Mouse (Mus musculus): ENCODE results near the gene Epc2. TPM values are rescaled to one million over a fixed set of nuclear protein-coding genes. Genes with fewer than 3 reads are reported as not detected.

The Epc2 gene
- polyA plus RNA-seq, 1 experiment from 2014 or later: 10.6 TPM

GRCm38 (mm10) chr2:49539745-49540144 is 88.5 kb downstream of the Epc2 start:
- no peak for ATAC-seq (ENCODE audit: insufficient number of reproducible peaks, insufficient read depth, low FRiP score, low TSS enrichment)
- 83% methylated on average over 2 of the region's 2 CpGs for WGBS
- peaks cover 12% of the 10 kb centered on the region for H3K36me3 ChIP-seq
- no peak overlapping the region for H3K4me3 ChIP-seq
- H3K4me2 ChIP-seq (replicated peaks): no peak overlapping the region
- no peak overlapping the region for H3K9ac ChIP-seq
- H3K27me3 ChIP-seq: no peaks in the 10 kb centered on the region
- H3K9me3 ChIP-seq: no peaks in the 10 kb centered on the region
- no peak overlapping the region for H3K27ac ChIP-seq
- no peaks in the 10 kb centered on the region for H3K4me1 ChIP-seq

DNA sequence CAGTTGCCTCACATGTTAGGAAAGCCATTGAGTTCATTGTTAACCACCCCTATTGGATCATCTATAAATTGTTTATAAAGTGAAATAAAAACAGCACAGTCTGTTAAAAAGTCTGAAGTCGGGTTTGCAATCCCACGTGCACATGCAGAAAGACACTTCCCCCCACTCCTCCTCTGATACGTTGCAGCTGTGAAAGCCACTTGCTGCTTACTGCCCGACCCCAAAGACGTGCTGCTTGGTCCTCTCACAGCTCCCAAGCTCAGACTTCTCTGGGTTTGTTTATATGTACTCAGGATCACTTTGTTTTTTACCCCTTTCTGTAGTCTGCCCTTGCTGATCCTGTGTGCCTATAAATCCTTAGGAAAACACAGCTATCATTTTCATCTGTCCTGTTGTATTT is 96.5 kb downstream of the Epc2 start:
- Histone ChIP-seq H3K27me3 (no peaks in the 10 kb centered on the region), H3K4me2 (replicated peaks) (no peak overlapping the region), H3K4me1 (no peaks in the 10 kb centered on the region), H3K9me3 (no peaks in the 10 kb centered on the region), H3K9ac (no peak overlapping the region), H3K4me3 (no peak overlapping the region), H3K36me3 (peaks cover 21% of the 10 kb centered on the region), H3K27ac (no peak overlapping the region)
- WGBS: 55% methylated on average over 5 of the region's 5 CpGs
- no peak for ATAC-seq (ENCODE audit: insufficient number of reproducible peaks, insufficient read depth, low FRiP score, low TSS enrichment)

DNA sequence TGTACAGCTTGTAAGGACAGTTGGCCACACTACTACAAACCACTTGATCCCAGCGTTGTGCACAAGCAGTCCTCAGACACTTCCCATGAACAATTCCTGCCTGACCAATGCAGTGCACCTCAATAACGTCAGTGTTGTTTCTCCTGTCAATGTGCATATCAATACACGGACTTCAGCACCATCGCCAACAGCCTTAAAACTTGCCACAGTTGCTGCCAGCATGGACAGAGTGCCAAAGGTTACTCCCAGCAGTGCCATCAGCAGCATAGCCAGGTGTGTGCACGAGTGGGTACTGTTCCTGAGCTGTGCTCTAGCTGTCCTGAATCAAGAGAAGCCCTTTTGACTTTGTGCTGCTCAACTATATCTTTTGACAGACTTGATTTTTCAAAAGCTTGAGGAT is 97.2 kb downstream of the Epc2 start:
- H3K27ac ChIP-seq: no peak overlapping the region
- 90% methylated on average over 5 of the region's 5 CpGs for WGBS
- H3K36me3 ChIP-seq: peaks cover 25% of the 10 kb centered on the region

DNA sequence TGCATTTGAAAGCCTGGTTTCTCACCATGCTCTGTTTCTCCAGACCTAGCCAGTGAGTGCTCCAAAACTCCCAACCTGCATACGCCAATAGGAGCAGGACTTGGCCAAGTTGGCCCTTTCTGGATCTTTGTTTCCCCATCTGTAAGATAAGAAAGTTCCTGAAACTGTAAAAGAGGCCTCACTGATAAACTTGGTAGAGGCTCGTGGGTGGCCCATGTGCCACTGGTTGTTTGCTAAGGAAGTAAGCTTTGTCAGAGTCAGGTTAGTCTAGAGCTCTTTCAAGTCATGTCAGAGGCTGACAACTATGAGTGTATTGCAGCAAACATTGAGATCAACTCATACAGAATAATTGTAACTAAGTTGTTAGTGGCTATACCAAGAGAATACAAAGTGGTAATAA is 101.8 kb downstream of the Epc2 start:
- ATAC-seq (ENCODE audit: insufficient number of reproducible peaks, insufficient read depth, low FRiP score, low TSS enrichment): no peak

More for the DNA sequence above, 97.2 kb downstream of the Epc2 start:
- no peak overlapping the region for H3K9ac ChIP-seq
- H3K4me2 ChIP-seq (replicated peaks): no peak overlapping the region
- ATAC-seq (ENCODE audit: insufficient number of reproducible peaks, insufficient read depth, low FRiP score, low TSS enrichment): no peak
- H3K9me3 ChIP-seq: no peaks in the 10 kb centered on the region
- no peaks in the 10 kb centered on the region for H3K27me3 ChIP-seq
- no peaks in the 10 kb centered on the region for H3K4me1 ChIP-seq
- no peak overlapping the region for H3K4me3 ChIP-seq

DNA sequence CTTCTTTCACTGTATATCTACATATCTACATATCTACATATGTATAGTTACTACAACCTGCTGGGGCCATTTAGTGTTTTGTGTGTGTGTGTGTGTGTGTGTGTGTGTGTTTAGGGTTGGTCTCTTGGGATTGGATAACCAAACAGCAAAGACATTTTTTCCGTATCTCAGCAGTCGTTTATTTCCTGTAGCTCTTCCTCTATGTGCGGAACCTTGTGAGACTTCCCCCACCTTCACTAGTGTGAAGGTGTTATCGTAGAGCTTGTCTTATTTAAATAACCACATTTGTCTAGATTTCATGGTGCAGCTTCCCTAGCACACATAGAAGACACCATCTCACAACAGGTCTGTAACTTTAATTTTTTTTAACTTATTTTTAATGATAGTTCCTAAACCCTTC is 106.1 kb downstream of the Epc2 start:
- Histone ChIP-seq H3K4me2 (replicated peaks) (no peak overlapping the region), H3K9me3 (no peaks in the 10 kb centered on the region), H3K4me3 (no peak overlapping the region), H3K9ac (no peak overlapping the region), H3K27ac (no peak overlapping the region), H3K27me3 (no peaks in the 10 kb centered on the region), H3K4me1 (no peaks in the 10 kb centered on the region), H3K36me3 (peaks cover 9% of the 10 kb centered on the region)
- ATAC-seq (ENCODE audit: insufficient number of reproducible peaks, insufficient read depth, low FRiP score, low TSS enrichment): no peak
- WGBS: 85% methylated on average over 4 of the region's 4 CpGs

More for the DNA sequence above, 101.8 kb downstream of the Epc2 start:
- H3K9me3 ChIP-seq: no peaks in the 10 kb centered on the region
- H3K4me1 ChIP-seq: no peaks in the 10 kb centered on the region
- no peak overlapping the region for H3K4me3 ChIP-seq
- no peak overlapping the region for H3K27ac ChIP-seq
- WGBS: 96% methylated on average over 2 of the region's 2 CpGs
- no peak overlapping the region for H3K4me2 ChIP-seq (replicated peaks)
- H3K36me3 ChIP-seq: peaks cover 14% of the 10 kb centered on the region
- no peak overlapping the region for H3K9ac ChIP-seq
- H3K27me3 ChIP-seq: no peaks in the 10 kb centered on the region

- no peak overlapping the region for H3K9ac ChIP-seq
- no peaks in the 10 kb centered on the region for H3K9me3 ChIP-seq
- H3K4me3 ChIP-seq: no peak overlapping the region
- H3K27ac ChIP-seq: no peak overlapping the region
- no peak for ATAC-seq (ENCODE audit: insufficient number of reproducible peaks, insufficient read depth, low FRiP score, low TSS enrichment)
- H3K4me2 ChIP-seq (replicated peaks): no peak overlapping the region
- 91% methylated on average over 3 of the region's 3 CpGs for WGBS
- no peaks in the 10 kb centered on the region for H3K27me3 ChIP-seq
- H3K4me1 ChIP-seq: no peaks in the 10 kb centered on the region
- H3K36me3 ChIP-seq: peaks cover 3% of the 10 kb centered on the region; the same call in 1 of the 2 replicates
Observed at GRCm38 (mm10) chr2:49558361-49558760, 107.1 kb downstream of the Epc2 start.

GRCm38 (mm10) chr2:49562688-49563350 is 111.5 kb downstream of the Epc2 start:
- no peak for ATAC-seq (ENCODE audit: insufficient number of reproducible peaks, insufficient read depth, low FRiP score, low TSS enrichment)
- no peak overlapping the region for H3K9ac ChIP-seq
- WGBS: 82% methylated on average over 10 of the region's 10 CpGs
- H3K27me3 ChIP-seq: no peaks in the 10 kb centered on the region
- H3K9me3 ChIP-seq: no peaks in the 10 kb centered on the region
- H3K27ac ChIP-seq: no peak overlapping the region
- H3K4me2 ChIP-seq (replicated peaks): no peak overlapping the region
- no peaks in the 10 kb centered on the region for H3K4me1 ChIP-seq
- H3K4me3 ChIP-seq: no peak overlapping the region
- H3K36me3 ChIP-seq: no peaks in the 10 kb centered on the region; the same call in 1 of the 2 replicates

GRCm38 (mm10) chr2:49569862-49570777 is 118.8 kb downstream of the Epc2 start:
- WGBS: 54% methylated on average over 16 of the region's 16 CpGs
- ATAC-seq (ENCODE audit: insufficient number of reproducible peaks, insufficient read depth, low FRiP score, low TSS enrichment): peak; percentile 53; the same call in 1 of the 2 replicates
- no peaks in the 10 kb centered on the region for H3K27me3 ChIP-seq
- H3K4me3 ChIP-seq: no peak overlapping the region
- no peaks in the 10 kb centered on the region for H3K9me3 ChIP-seq
- H3K4me2 ChIP-seq (replicated peaks): peak overlapping the region; percentile 14; the same call in 1 of the 2 replicates
- H3K4me1 ChIP-seq: peaks cover 33% of the 10 kb centered on the region
- no peak overlapping the region for H3K9ac ChIP-seq
- peak overlapping the region; percentile 24 for H3K27ac ChIP-seq
- no peaks in the 10 kb centered on the region for H3K36me3 ChIP-seq

GRCm38 (mm10) chr2:49570778-49571101 is 119.5 kb downstream of the Epc2 start:
- 41% methylated on average over 6 of the region's 6 CpGs for WGBS
- H3K27me3 ChIP-seq: no peaks in the 10 kb centered on the region
- 0 out of 2 replicates have a peak, but pooled peaks have one; percentile 49 for ATAC-seq (ENCODE audit: insufficient number of reproducible peaks, insufficient read depth, low FRiP score, low TSS enrichment)
- H3K27ac ChIP-seq: peak overlapping the region; percentile 24; the same call in 1 of the 2 replicates
- H3K9me3 ChIP-seq: no peaks in the 10 kb centered on the region
- peaks cover 33% of the 10 kb centered on the region for H3K4me1 ChIP-seq
- H3K4me3 ChIP-seq: no peak overlapping the region
- no peaks in the 10 kb centered on the region for H3K36me3 ChIP-seq
- no peak overlapping the region for H3K4me2 ChIP-seq (replicated peaks)
- no peak overlapping the region for H3K9ac ChIP-seq

DNA sequence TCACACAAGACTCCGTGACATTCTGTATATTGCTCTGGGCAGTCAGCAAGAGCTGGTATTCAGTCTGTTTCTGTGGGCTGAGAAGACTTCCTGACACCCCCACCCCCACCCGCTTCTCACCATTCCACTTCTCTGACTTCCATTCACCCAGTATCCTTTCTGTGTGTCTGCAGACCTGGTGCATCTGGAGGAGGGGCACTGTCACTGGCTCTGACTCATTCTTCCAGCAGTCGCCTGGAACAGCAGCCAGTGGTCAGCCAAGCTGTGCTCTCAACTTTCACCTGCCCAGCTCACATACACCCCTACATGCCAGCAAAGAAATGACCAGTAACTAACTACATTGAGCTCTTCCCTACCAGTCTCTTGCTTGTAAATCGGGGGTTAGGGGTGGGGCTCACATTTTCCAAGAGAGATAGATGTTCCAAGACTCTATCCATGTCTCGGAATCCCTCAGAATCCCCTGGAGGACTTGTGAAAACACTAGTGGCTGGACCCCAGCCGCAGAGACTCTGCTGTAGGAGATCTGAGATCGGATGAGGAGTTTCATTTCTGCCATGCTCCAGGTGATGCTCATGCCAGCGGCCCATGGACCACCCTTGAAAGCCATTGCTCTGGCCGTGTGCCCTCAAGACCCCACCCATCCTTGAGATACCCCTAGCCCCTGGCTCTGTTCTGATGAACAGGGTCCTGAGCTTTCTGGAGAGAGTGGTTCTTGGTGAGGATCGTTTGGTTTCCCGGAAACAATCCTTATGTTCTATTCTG is 120.1 kb downstream of the Epc2 start:
- no peak for ATAC-seq (ENCODE audit: insufficient number of reproducible peaks, insufficient read depth, low FRiP score, low TSS enrichment)
- H3K4me2 ChIP-seq (replicated peaks): no peak overlapping the region; the same call in 1 of the 2 replicates

GRCm38 (mm10) chr2:49572111-49572642 is 120.9 kb downstream of the Epc2 start:
- no peak overlapping the region for H3K9ac ChIP-seq
- H3K4me1 ChIP-seq: peaks cover 33% of the 10 kb centered on the region
- 31% methylated on average over 12 of the region's 12 CpGs for WGBS
- H3K4me2 ChIP-seq (replicated peaks): peak overlapping the region; percentile 32
- H3K27me3 ChIP-seq: no peaks in the 10 kb centered on the region
- 0 out of 2 replicates have a peak overlapping the region, but pooled peaks have one; percentile 26 for H3K27ac ChIP-seq
- no peaks in the 10 kb centered on the region for H3K9me3 ChIP-seq
- H3K4me3 ChIP-seq: no peak overlapping the region
- ATAC-seq (ENCODE audit: insufficient number of reproducible peaks, insufficient read depth, low FRiP score, low TSS enrichment): no peak
- no peaks in the 10 kb centered on the region for H3K36me3 ChIP-seq

More for the DNA sequence above, 120.1 kb downstream of the Epc2 start:
- WGBS: 65% methylated on average over 11 of the region's 11 CpGs
- Histone ChIP-seq H3K9me3 (no peaks in the 10 kb centered on the region), H3K36me3 (no peaks in the 10 kb centered on the region), H3K27me3 (no peaks in the 10 kb centered on the region), H3K4me3 (no peak overlapping the region), H3K9ac (no peak overlapping the region), H3K4me1 (peaks cover 33% of the 10 kb centered on the region), H3K27ac (no peak overlapping the region)
